ENCODE assay signal across 24 mouse cellular contexts in genomic region chr13:44903416-44903815, GRCm38 (mm10).
"Had no signal": no experiment of that assay in that cellular context is flagged by ENCODE, and none has a peak within 500 bp of the region (broad histone marks: within the 10 kb centered on the region; RNA-seq: fewer than 3 reads in every experiment).

No protein-coding gene starts in this region.

- H3K9me3 ChIP-seq: hindbrain, embryonic 10.5 days; hindbrain, embryonic 12.5 days; intestine, embryonic 15.5 days; limb, embryonic 10.5 days; limb, embryonic 12.5 days; liver, embryonic 13.5 days; liver, embryonic 15.5 days had no signal

- H3K4me1 ChIP-seq: limb, embryonic 10.5 days; liver, embryonic 13.5 days; liver, embryonic 15.5 days had no signal

- ATAC-seq: hindbrain, embryonic 16.5 days; inflammation-experienced regulatory T-cells, adult 6 months; intestine, embryonic 15.5 days; intestine, postnatal 0 days had no signal

- H3K9ac ChIP-seq: hindbrain, embryonic 12.5 days; hindbrain, embryonic 14.5 days; intestine, embryonic 15.5 days; limb, embryonic 12.5 days; liver, embryonic 13.5 days; liver, embryonic 15.5 days had no signal

- DNase-seq: gastrocnemius, postnatal 14 days; gastrocnemius, postnatal 36 days; heart, adult 18-20 months; heart, postnatal 10 days; heart, postnatal 4 days; kidney, adult 18-20 months; kidney, adult 8-10 months; kidney, postnatal 10 days; kidney, postnatal 25 days; liver; liver, embryonic 13.5 days had no signal

- H3K27ac ChIP-seq: hindbrain, embryonic 10.5 days; hindbrain, embryonic 12.5 days; hindbrain, embryonic 14.5 days; intestine, embryonic 15.5 days; left cerebral cortex, adult 2 months; limb, embryonic 10.5 days; limb, embryonic 12.5 days; liver, embryonic 13.5 days; liver, embryonic 15.5 days had no signal

- H3K4me3 ChIP-seq: hindbrain, embryonic 10.5 days; hindbrain, embryonic 12.5 days; intestine, embryonic 15.5 days; left cerebral cortex, adult 2 months; limb, embryonic 10.5 days; limb, embryonic 12.5 days; liver, embryonic 13.5 days; liver, embryonic 15.5 days had no signal

- H3K4me2 ChIP-seq: heart, embryonic 11.5 days; hindbrain, embryonic 12.5 days; hindbrain, embryonic 14.5 days; intestine, embryonic 15.5 days; limb, embryonic 12.5 days; liver, embryonic 11.5 days; liver, embryonic 13.5 days; liver, embryonic 15.5 days had no signal

- H3K27me3 ChIP-seq: hindbrain, embryonic 12.5 days; intestine, embryonic 15.5 days; limb, embryonic 12.5 days; liver, embryonic 13.5 days; liver, embryonic 15.5 days had no signal
